Mouse (Mus musculus): ENCODE results near the gene Cox6a1. TPM values are rescaled to one million over a fixed set of nuclear protein-coding genes. Genes with fewer than 3 reads are reported as not detected.

Cox6a1 gene
- total RNA-seq, 2 experiments from 2014 or later, result 489 to 518 TPM

DNA sequence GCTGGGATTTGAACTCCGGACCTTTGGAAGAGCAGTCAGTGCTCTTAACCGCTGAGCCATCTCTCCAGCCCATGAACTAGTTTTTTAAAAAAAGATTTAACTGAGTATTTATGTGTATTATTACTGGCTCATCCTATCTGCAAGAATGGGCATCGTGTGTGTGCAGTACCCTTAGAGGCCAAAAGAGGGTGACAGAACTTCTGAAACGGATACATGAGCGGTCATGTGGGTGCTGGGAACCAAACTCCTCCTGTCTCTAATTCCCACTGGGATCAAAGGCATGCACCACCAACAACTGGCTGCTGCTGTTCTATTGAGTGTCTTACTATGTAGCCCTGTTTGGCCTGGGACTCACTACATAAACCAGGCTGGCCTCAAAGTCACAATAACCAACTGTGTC, 2.6 kb upstream of the Cox6a1 start:
- DNase-seq, result no peak

GRCm38 (mm10) chr5:115349225-115349555, 409 bp upstream of the Cox6a1 start:
- intact Hi-C loops (cut with DNase I), result no loop called here
- no peak for DNase-seq

More for the DNA sequence above, 2.6 kb upstream of the Cox6a1 start:
- intact Hi-C loops (cut with DNase I), result no loop called here

DNA sequence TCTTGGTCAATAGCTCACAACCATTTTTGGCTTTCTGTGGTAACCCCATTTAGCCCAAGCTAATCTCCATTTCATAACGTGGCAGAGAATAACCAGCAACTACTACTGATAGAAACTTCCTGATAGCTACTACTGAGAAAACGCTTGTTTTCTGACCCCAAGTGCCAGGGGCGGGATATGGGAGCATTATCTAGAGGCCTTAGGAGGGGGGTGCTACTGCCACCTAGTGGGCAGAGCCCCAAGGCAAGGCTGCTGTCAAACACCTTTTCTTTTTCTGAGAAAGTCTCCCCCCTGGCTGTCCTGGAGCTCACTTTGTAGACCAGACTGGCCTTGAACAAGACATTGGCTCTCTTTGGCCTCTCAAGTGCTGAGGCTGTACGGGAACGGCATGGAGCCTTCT, 1.2 kb downstream of the Cox6a1 start:
- DNase-seq, result peak; percentile 82
- intact Hi-C loops (cut with DNase I), result no loop called here

DNA sequence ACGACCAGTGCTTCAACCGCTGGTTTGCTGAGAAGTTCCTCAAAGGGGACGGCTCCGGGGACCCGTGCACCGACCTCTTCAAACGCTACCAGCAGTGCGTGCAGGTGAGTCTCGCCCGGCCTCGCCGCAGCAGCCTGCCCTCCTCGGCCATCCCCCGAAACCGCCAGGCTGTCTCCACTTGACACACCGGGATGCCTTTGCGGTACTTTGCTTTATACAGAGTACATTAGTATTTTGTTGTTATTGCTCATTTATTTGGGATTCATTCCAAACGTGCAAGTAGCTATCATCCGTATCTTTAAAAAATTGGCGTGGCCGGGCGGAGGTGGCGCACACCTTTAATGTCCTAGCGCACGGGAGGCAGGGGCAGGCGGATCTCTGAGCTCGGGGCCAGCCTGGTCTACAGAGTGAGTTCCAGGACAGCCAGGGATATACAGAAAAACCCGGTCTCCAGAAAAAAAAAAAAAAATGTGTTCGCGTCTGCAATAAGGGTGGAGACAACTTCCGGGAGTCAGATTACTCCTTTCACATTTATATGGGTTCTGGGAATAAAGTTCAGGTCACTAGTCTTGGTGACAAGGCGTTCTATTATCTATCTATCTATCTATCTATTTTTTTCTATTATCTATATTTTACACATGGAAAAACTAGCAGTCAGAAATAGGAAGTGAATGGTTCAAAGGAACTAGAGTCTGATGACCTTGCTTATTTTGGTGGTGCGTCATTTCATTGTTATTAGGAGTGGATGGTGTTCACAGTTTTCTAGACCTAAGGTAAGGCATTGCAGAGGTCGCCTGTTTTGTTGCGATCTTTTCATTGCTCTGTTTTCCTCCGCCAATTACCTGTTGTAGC, 7.2 kb downstream of the Cox6a1 start:
- DNase-seq, result no peak
- intact Hi-C loops (cut with DNase I), result no loop called here

- intact Hi-C loops (cut with DNase I), result no loop called here
- DNase-seq, result peak; percentile 92
Measured at GRCm38 (mm10) chr5:115340577-115341313, 8.0 kb downstream of the Cox6a1 start, which contains the start of the genes Gatc and Triap1. Gene Gatc, minus strand, starts transcription at chr5:115341178. Gene Triap1, plus strand, starts transcription at chr5:115341225.

DNA sequence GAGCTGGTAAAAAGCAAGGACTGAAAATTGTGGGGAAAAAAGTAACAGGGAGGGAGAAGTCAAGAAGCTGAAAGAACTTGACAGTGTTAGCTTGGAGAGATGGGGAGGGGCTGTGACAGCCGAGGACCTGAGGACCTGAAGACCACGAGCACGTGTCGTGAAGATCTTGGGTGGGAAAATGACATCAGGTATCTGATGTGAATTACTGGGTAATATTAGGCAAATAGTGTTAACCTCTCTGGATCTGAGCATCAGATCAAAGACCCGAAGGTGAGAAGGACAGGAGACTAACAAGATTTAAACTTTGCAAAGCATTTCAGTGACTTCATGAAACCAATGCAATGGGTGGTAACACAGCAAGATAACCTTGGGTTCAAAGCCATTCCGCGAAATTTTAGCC, 8.8 kb downstream of the Cox6a1 start:
- DNase-seq, result no peak
- intact Hi-C loops (cut with DNase I), result no loop called here

- intact Hi-C loops (cut with DNase I), result no loop called here
- no peak for DNase-seq
Measured at GRCm38 (mm10) chr5:115333626-115334025, 15.2 kb downstream of the Cox6a1 start.

- intact Hi-C loops (cut with DNase I), result no loop called here
- no peak for DNase-seq
Measured at GRCm38 (mm10) chr5:115330955-115331354, 17.8 kb downstream of the Cox6a1 start.

- intact Hi-C loops (cut with DNase I), result loop anchor here (2.0 kb wide), 1 partner anchor 27 kb away; the partner anchor contains the start of gene Dynll1
- DNase-seq, result peak; percentile 39
Measured at GRCm38 (mm10) chr5:115327610-115328548, 20.9 kb downstream of the Cox6a1 start.

DNA sequence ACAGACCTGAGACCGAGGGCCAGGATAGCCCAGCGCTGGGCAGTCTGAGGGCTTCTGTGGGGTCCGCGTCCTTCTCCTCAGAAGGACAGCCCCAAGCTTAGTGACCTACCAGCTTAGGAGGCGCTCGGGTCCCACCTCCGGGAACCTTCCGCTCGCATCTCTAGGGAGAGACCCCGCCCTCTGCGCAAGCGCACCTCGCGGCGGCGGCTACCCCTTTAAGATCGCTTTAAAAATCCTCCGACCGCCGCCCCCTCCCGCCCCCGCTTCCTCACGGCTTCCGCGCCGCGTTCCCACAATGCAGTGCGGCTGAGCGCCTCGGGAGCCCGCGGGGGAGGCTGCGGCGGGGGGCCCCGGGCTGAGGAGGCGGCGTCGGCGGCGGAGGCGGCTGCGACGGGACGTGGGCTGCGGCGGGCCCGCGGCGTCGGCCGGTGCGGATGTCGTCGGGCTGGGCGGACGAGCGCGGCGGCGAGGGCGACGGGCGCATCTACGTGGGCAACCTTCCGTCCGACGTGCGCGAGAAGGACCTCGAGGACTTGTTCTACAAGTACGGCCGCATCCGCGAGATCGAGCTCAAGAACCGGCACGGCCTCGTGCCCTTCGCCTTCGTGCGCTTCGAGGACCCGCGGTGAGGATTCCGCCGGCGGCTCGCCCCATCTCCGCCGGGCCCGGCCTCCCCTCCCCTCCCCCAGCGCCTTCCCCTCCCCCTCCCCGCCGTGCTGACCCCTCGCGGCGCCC, 21.7 kb downstream of the Cox6a1 start, which contains the start of gene Srsf9:
TSS of gene Srsf9 (plus strand) at position 303 of the 735 bp plus-strand sequence.
- intact Hi-C loops (cut with DNase I), result loop anchor here (2.0 kb wide), 1 partner anchor 26 kb away; the partner anchor contains the start of gene Dynll1
- peak; percentile 97 for DNase-seq

DNA sequence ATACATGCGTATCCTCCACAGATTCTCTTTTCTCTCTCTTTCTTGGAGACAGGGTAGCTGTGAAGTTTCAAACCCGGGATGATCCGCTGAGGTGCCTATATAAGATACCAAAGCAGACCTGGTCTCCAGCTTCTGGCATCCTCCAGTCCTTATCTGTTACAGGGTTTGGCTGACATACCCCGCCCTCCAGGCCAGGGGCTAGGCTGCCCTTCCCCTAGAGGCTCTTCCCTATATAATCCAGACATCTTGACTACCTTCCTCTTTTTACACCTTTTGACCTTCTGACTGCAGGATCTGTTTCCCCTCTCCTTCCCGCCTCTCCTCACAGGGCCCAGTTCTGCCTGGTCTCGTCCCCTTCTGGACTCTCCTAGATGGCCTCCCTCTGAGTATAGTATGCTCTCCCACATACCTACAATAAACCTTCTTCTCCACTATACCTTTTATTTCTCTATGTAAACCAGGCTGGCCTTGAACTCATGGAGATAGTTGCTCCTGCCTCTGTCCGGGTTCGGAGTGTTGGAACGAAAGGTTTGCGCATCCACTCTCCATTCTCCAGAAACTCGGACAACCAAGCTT, 22.4 kb downstream of the Cox6a1 start:
- no peak for DNase-seq
- intact Hi-C loops (cut with DNase I), result loop anchor here (2.0 kb wide), 1 partner anchor 26 kb away; the partner anchor contains the start of gene Dynll1

GRCm38 (mm10) chr5:115319004-115319940, 29.5 kb downstream of the Cox6a1 start:
- peak; percentile 69 for DNase-seq

DNA sequence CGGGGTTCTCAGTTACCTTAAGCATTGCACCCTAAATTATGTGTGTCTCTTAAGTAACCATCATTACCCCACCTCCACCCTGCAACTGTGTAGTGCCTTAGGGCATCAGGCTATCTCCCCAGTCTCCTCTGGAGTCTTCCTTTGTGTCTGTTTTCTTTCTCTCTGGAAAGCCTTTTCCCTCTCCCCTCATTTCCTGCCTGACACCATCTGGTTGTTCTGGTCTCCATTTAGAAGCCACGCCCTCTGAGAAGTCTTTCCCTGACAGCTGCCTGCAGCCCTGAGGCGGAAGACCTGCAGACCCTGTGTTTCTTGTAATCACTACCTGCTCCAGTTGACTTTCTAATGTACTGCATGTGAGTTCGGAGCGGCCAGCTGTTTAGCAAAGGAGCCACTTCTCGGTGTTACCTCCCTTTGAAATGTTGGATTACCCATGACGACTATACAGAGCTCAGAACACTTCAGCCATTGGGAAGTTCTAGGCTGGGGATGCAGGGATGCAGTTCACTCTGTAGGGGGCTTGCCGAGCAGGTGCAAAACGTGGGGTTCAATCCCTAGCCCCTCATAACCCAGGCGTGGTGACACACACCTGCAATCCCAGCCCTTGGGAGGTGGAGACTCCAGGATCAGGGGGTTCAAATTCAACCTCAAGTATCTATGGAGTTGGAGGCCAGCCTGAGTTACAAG, 31.0 kb downstream of the Cox6a1 start:
- peak; percentile 47 for DNase-seq
- intact Hi-C loops (cut with DNase I), result no loop called here

More at GRCm38 (mm10) chr5:115319004-115319940, 29.5 kb downstream of the Cox6a1 start:
- intact Hi-C loops (cut with DNase I), result no loop called here

DNA sequence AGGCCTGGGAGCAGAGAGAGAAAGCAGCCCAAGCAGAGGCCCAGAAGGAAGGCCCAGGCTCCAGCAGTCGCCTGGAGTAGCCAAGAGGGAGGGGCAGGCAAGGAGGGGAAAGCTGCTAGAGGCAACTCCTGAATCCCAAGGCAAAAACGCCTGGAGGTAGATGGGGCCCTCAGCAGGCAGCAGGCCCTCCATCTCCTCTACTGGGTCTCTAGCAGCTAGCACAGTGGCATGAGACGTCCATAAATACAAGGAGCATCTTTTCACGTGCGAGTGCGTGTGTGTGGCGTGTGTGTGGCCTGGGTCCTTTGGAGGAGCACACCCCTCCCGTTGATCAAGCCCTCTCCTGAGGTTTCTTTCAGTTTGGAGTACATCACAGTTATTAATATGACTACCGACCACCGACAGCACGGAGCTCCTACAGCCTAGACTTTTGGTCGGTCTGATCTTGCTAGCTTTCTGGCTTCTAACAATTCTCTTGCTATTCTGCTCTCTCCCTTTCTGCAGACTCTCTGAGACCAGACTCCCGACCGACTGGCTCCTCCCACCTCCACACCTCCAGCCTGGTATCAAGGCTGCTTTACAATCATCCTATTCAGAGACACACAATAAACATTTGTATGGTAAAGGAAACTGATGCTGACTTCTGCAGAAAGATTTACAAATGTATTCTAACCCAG, 31.7 kb downstream of the Cox6a1 start:
- no peak for DNase-seq
- intact Hi-C loops (cut with DNase I), result no loop called here

GRCm38 (mm10) chr5:115313668-115313943, 35.2 kb downstream of the Cox6a1 start:
- DNase-seq, result no peak
- intact Hi-C loops (cut with DNase I), result no loop called here

DNA sequence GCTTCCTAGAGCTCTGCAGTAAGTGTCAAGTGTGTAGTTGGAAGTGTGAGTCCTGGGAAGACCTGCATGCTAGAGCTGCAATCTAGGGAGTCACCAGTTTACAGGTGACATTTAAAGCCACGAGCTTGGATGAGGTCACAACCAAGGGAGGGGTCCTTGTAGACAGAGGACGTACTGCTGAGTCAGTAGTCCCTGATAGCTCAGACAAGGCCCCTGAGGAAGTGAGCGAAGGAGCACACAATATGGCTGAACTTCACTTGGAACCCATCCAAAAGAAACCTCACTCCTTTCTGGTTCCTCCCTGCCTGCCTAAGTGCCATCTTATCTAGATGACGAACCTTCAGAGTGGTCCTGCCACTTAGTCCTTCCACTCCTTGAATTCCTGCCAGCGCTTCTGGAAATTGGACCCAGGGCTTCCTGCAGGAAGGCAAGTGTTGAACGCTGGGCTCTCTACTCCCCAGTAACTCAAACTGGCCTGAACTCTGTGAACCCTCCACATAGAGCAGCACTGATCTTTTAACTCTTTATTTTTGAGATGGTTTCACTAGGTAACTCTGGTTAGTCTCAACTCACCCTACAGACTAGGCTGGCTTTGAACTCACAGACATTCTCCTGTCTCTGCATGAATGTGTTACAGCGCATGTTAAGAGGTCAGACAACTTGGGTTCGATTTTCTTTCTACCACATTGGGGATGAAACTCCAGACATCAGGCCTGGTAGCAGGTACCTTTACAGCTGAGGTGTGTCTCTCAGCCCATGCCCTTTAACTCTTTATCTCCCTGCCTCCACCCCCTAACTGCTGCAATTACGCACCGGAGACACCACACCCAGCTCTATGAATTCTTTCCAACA, 35.7 kb downstream of the Cox6a1 start:
- intact Hi-C loops (cut with DNase I), result no loop called here
- DNase-seq, result no peak
